Mouse (Mus musculus): ENCODE data around the gene Stk38. TPM values are rescaled to one million over a fixed set of nuclear protein-coding genes. Genes with fewer than 3 reads are reported as not detected.
"Not testable (repeated sequence)": the region's sequence is repeated elsewhere in the genome, so short reads cannot be mapped to it uniquely, and the experiment has no call there.

The Stk38 gene
- polyA plus RNA-seq, 1 experiment from 2014 or later = 98.3 TPM

- Histone ChIP-seq H3K9ac (no peak overlapping the region), H3K4me2 (no peak overlapping the region), H3K4me1 (0 out of 2 replicates have a peak, but pooled peaks cover 2% of the 10 kb centered on the region), H3K4me3 (replicated peaks) (no peak overlapping the region), H3K27ac (no peak overlapping the region), H3K36me3 (peaks cover 26% of the 10 kb centered on the region), H3K9me3 (no peaks in the 10 kb centered on the region), H3K27me3 (replicated peaks) (no peaks in the 10 kb centered on the region)
- ATAC-seq (ENCODE audit: insufficient read depth, low FRiP score, low read depth) = no peak
- 78% methylated on average over 6 of the region's 6 CpGs for WGBS
Measured at GRCm38 (mm10) chr17:29000465-29000864, 7.3 kb downstream of the Stk38 start.

- H3K4me2 ChIP-seq = no peak overlapping the region
- H3K9me3 ChIP-seq = no peaks in the 10 kb centered on the region
- H3K27me3 ChIP-seq (replicated peaks) = no peaks in the 10 kb centered on the region
- no peak overlapping the region for H3K4me3 ChIP-seq (replicated peaks)
- peaks cover 27% of the 10 kb centered on the region for H3K36me3 ChIP-seq
- H3K9ac ChIP-seq = no peak overlapping the region
- H3K4me1 ChIP-seq = no peaks in the 10 kb centered on the region
- ATAC-seq (ENCODE audit: insufficient read depth, low FRiP score, low read depth) = no peak
- 84% methylated on average over 4 of the region's 4 CpGs for WGBS
- H3K27ac ChIP-seq = no peak overlapping the region
Measured at GRCm38 (mm10) chr17:28994615-28995014, 13.2 kb downstream of the Stk38 start.

GRCm38 (mm10) chr17:28993004-28993403 lies 14.8 kb downstream of the Stk38 start:
- H3K27me3 ChIP-seq (replicated peaks); ATAC-seq (ENCODE audit: insufficient read depth, low FRiP score, low read depth); H3K27ac ChIP-seq; H3K9me3 ChIP-seq; H3K4me2 ChIP-seq; H3K9ac ChIP-seq; H3K4me3 ChIP-seq (replicated peaks); H3K4me1 ChIP-seq: not testable (repeated sequence)
- H3K36me3 ChIP-seq = peaks cover 30% of the 10 kb centered on the region
- 83% methylated on average over 1 of the region's 1 CpGs for whole genome bisulfite sequencing

- Histone ChIP-seq H3K27ac (no peak overlapping the region), H3K27me3 (replicated peaks) (no peaks in the 10 kb centered on the region), H3K36me3 (peaks cover 32% of the 10 kb centered on the region), H3K4me2 (no peak overlapping the region), H3K4me1 (no peaks in the 10 kb centered on the region), H3K4me3 (replicated peaks) (no peak overlapping the region), H3K9ac (no peak overlapping the region), H3K9me3 (no peaks in the 10 kb centered on the region)
- 60% methylated on average over 7 of the region's 7 CpGs for WGBS
- ATAC-seq (ENCODE audit: insufficient read depth, low FRiP score, low read depth) = no peak
Measured at GRCm38 (mm10) chr17:28992105-28992504, 15.7 kb downstream of the Stk38 start.

GRCm38 (mm10) chr17:28991286-28991685 lies 16.5 kb downstream of the Stk38 start:
- H3K4me2 ChIP-seq = no peak overlapping the region
- ATAC-seq (ENCODE audit: insufficient read depth, low FRiP score, low read depth) = no peak
- H3K9ac ChIP-seq = no peak overlapping the region
- no peak overlapping the region for H3K4me3 ChIP-seq (replicated peaks)
- 58% methylated on average over 9 of the region's 9 CpGs for WGBS
- H3K4me1 ChIP-seq = no peaks in the 10 kb centered on the region
- H3K36me3 ChIP-seq = peaks cover 31% of the 10 kb centered on the region
- no peaks in the 10 kb centered on the region for H3K27me3 ChIP-seq (replicated peaks)
- H3K9me3 ChIP-seq = no peaks in the 10 kb centered on the region
- H3K27ac ChIP-seq = peak overlapping the region; percentile 16; the same call in 1 of the 2 replicates

GRCm38 (mm10) chr17:28990060-28990459 lies 17.7 kb downstream of the Stk38 start:
- H3K9ac ChIP-seq = no peak overlapping the region
- no peak overlapping the region for H3K4me3 ChIP-seq (replicated peaks)
- no peak overlapping the region for H3K4me2 ChIP-seq
- WGBS = 78% methylated on average over 4 of the region's 4 CpGs
- H3K27ac ChIP-seq = no peak overlapping the region
- H3K4me1 ChIP-seq = no peaks in the 10 kb centered on the region
- H3K27me3 ChIP-seq (replicated peaks) = no peaks in the 10 kb centered on the region
- peaks cover 29% of the 10 kb centered on the region for H3K36me3 ChIP-seq
- H3K9me3 ChIP-seq = no peaks in the 10 kb centered on the region
- no peak for ATAC-seq (ENCODE audit: insufficient read depth, low FRiP score, low read depth)

- H3K36me3 ChIP-seq = peaks cover 29% of the 10 kb centered on the region
- no peaks in the 10 kb centered on the region for H3K4me1 ChIP-seq
- no peak for ATAC-seq (ENCODE audit: insufficient read depth, low FRiP score, low read depth)
- no peak overlapping the region for H3K9ac ChIP-seq
- no peaks in the 10 kb centered on the region for H3K27me3 ChIP-seq (replicated peaks)
- H3K4me3 ChIP-seq (replicated peaks) = no peak overlapping the region
- H3K27ac ChIP-seq = no peak overlapping the region
- WGBS = 81% methylated on average over 3 of the region's 3 CpGs
- H3K4me2 ChIP-seq = no peak overlapping the region
- H3K9me3 ChIP-seq = no peaks in the 10 kb centered on the region
Measured at GRCm38 (mm10) chr17:28988996-28989395, 18.8 kb downstream of the Stk38 start.

GRCm38 (mm10) chr17:28988291-28988690 lies 19.5 kb downstream of the Stk38 start:
- Histone ChIP-seq H3K36me3 (peaks cover 29% of the 10 kb centered on the region), H3K9me3 (no peaks in the 10 kb centered on the region), H3K4me2 (no peak overlapping the region), H3K4me3 (replicated peaks) (no peak overlapping the region), H3K9ac (no peak overlapping the region), H3K4me1 (no peaks in the 10 kb centered on the region), H3K27me3 (replicated peaks) (no peaks in the 10 kb centered on the region), H3K27ac (no peak overlapping the region)
- WGBS = 58% methylated on average over 4 of the region's 4 CpGs
- ATAC-seq (ENCODE audit: insufficient read depth, low FRiP score, low read depth) = no peak

GRCm38 (mm10) chr17:28987713-28988112 lies 20.1 kb downstream of the Stk38 start:
- WGBS = 64% methylated on average over 4 of the region's 4 CpGs
- Histone ChIP-seq H3K27ac (no peak overlapping the region), H3K9ac (no peak overlapping the region), H3K9me3 (no peaks in the 10 kb centered on the region), H3K36me3 (peaks cover 29% of the 10 kb centered on the region), H3K4me1 (no peaks in the 10 kb centered on the region), H3K27me3 (replicated peaks) (no peaks in the 10 kb centered on the region), H3K4me2 (no peak overlapping the region), H3K4me3 (replicated peaks) (no peak overlapping the region)
- ATAC-seq (ENCODE audit: insufficient read depth, low FRiP score, low read depth) = no peak

- no peak overlapping the region for H3K9ac ChIP-seq
- ATAC-seq (ENCODE audit: insufficient read depth, low FRiP score, low read depth) = no peak
- H3K36me3 ChIP-seq = peaks cover 29% of the 10 kb centered on the region
- no peak overlapping the region for H3K27ac ChIP-seq
- H3K27me3 ChIP-seq (replicated peaks) = no peaks in the 10 kb centered on the region
- no peaks in the 10 kb centered on the region for H3K4me1 ChIP-seq
- H3K4me2 ChIP-seq = no peak overlapping the region
- no peaks in the 10 kb centered on the region for H3K9me3 ChIP-seq
- no peak overlapping the region for H3K4me3 ChIP-seq (replicated peaks)
Measured at GRCm38 (mm10) chr17:28986833-28987232, 21.0 kb downstream of the Stk38 start.

GRCm38 (mm10) chr17:28984724-28985420 lies 22.9 kb downstream of the Stk38 start:
- 88% methylated on average over 1 of the region's 1 CpGs for WGBS
- Histone ChIP-seq H3K4me2 (no peak overlapping the region), H3K36me3 (peaks cover 28% of the 10 kb centered on the region), H3K27ac (no peak overlapping the region), H3K27me3 (replicated peaks) (no peaks in the 10 kb centered on the region), H3K4me3 (replicated peaks) (no peak overlapping the region), H3K9ac (no peak overlapping the region), H3K4me1 (no peaks in the 10 kb centered on the region), H3K9me3 (no peaks in the 10 kb centered on the region)
- ATAC-seq (ENCODE audit: insufficient read depth, low FRiP score, low read depth) = no peak

GRCm38 (mm10) chr17:28982591-28982990 lies 25.2 kb downstream of the Stk38 start:
- no peak for ATAC-seq (ENCODE audit: insufficient read depth, low FRiP score, low read depth)
- Histone ChIP-seq H3K4me3 (replicated peaks) (no peak overlapping the region), H3K36me3 (peaks cover 38% of the 10 kb centered on the region), H3K9me3 (no peaks in the 10 kb centered on the region), H3K27me3 (replicated peaks) (no peaks in the 10 kb centered on the region), H3K9ac (no peak overlapping the region), H3K27ac (no peak overlapping the region), H3K4me1 (no peaks in the 10 kb centered on the region), H3K4me2 (no peak overlapping the region)
- WGBS = 24% methylated on average over 4 of the region's 4 CpGs

- WGBS = 75% methylated on average over 4 of the region's 4 CpGs
- H3K4me1 ChIP-seq = no peaks in the 10 kb centered on the region
- no peak for ATAC-seq (ENCODE audit: insufficient read depth, low FRiP score, low read depth)
- H3K9ac ChIP-seq = no peak overlapping the region
- no peak overlapping the region for H3K27ac ChIP-seq
- H3K27me3 ChIP-seq (replicated peaks) = no peaks in the 10 kb centered on the region
- H3K9me3 ChIP-seq = no peaks in the 10 kb centered on the region
- no peak overlapping the region for H3K4me2 ChIP-seq
- H3K36me3 ChIP-seq = peaks cover 39% of the 10 kb centered on the region
- H3K4me3 ChIP-seq (replicated peaks) = no peak overlapping the region
Measured at GRCm38 (mm10) chr17:28981081-28981480, 26.7 kb downstream of the Stk38 start.
